Mouse (Mus musculus) lung, embryonic 15.5 days (tissue): ENCODE measurements around the gene Stard10. TPM values are rescaled to one million over a fixed set of nuclear protein-coding genes. Genes with fewer than 3 reads are reported as not detected.
A peak's percentile ranks its signal among the peaks of the same experiment; 100 is the strongest.

Experiments used
- ATAC-seq: fragments of 200-750 bp; cut with Nextera tagmentation; 2 replicates; pipeline ENCODE4 v1.8.0; 2017; ENCODE audit warnings: moderate number of reproducible peaks, borderline replicate concordance; ENCODE audit not compliant: low FRiP score, low TSS enrichment; ENCODE audit errors: extremely low read depth
- H3K27ac ChIP-seq: fragments of 300-500 bp; sonication (generic); 2 replicates; pipeline ENCODE4 v1.5.1; 2015; ENCODE audit warnings: moderate library complexity, mild to moderate bottlenecking, inconsistent platforms
- H3K27me3 ChIP-seq: fragments of 300-500 bp; sonication (generic); 2 replicates; pipeline ENCODE4 v1.6.1; 2015; ENCODE audit warnings: inconsistent platforms
- H3K36me3 ChIP-seq: fragments of 300-500 bp; sonication (generic); 2 replicates; pipeline ENCODE4 v1.6.1; 2015; ENCODE audit warnings: inconsistent platforms
- H3K4me1 ChIP-seq: fragments of 300-500 bp; sonication (generic); 2 replicates; pipeline ENCODE4 v1.6.1; 2015; ENCODE audit warnings: inconsistent platforms
- H3K4me2 ChIP-seq: fragments of 300-500 bp; sonication (generic); 2 replicates; pipeline ENCODE4 v1.6.1; 2015; ENCODE audit warnings: inconsistent platforms, mild to moderate bottlenecking, moderate library complexity
- H3K4me3 ChIP-seq: fragments of 300-500 bp; sonication (generic); 2 replicates; pipeline ENCODE4 v1.5.1; 2015; ENCODE audit warnings: mild to moderate bottlenecking, inconsistent platforms
- H3K9ac ChIP-seq: fragments of 300-500 bp; sonication (generic); 2 replicates; pipeline ENCODE4 v1.6.1; 2015; ENCODE audit warnings: inconsistent platforms
- H3K9me3 ChIP-seq: fragments of 300-500 bp; sonication (generic); 2 replicates; pipeline ENCODE4 v1.6.1; 2016; ENCODE audit warnings: inconsistent platforms
- WGBS: fragments of 180-500 bp; shearing (Covaris S2); methylation state at CpG from one replicate; pipeline ENCODE4 v1.1.7; 2015; 5-methylcytosine and 5-hydroxymethylcytosine counted together
- polyA plus RNA-seq: library from polyadenylated mRNA; unstranded; fragments of >200 nt; fragmentation: Nextera tagmentation; extraction: Ambion mirVana; gene quantifications from 2 replicates; pipeline ENCODE4 v1.2.1, GENCODE M21; 2015

Gene Stard10
- polyA plus RNA-seq, 1 experiment from 2014 or later: 45.9 TPM

DNA sequence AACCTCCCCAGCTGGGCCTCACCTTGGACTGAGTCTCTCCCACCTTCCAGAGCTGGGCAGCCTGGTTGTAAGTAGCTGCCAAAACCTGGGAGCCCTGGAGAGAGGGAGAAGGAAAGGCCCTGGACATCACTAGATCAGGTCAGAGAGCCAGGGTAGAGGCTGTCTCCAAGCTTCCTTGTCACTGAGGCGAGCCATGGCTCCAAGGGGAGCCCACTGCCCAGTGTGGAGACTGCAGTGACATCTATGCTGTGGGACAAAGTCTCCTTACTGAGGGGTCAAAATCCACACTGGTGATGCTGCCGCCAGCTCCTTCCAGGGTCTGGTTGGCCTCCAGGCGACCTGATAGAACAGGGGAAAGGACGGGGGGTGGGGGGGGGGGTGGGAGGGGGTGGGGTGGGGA is 24.8 kb upstream of the Stard10 start:
- H3K4me3 ChIP-seq: no peak overlapping the region
- 76% methylated on average over 4 of the region's 4 CpGs for WGBS
- no peak overlapping the region for H3K27ac ChIP-seq
- H3K36me3 ChIP-seq: peaks cover 9% of the 10 kb centered on the region; the same call in 1 of the 2 replicates
- H3K4me2 ChIP-seq: no peak overlapping the region
- H3K9ac ChIP-seq: no peak overlapping the region
- peaks cover 12% of the 10 kb centered on the region for H3K4me1 ChIP-seq
- no peaks in the 10 kb centered on the region for H3K9me3 ChIP-seq
- ATAC-seq: no peak
- H3K27me3 ChIP-seq: 0 out of 2 replicates have a peak, but pooled peaks cover 3% of the 10 kb centered on the region

GRCm38 (mm10) chr7:101292696-101293095 is 24.2 kb upstream of the Stard10 start:
- Histone ChIP-seq H3K9me3 (no peaks in the 10 kb centered on the region), H3K4me1 (peaks cover 14% of the 10 kb centered on the region), H3K27ac (no peak overlapping the region), H3K36me3 (peaks cover 9% of the 10 kb centered on the region; the same call in 1 of the 2 replicates), H3K27me3 (peaks cover 6% of the 10 kb centered on the region; the same call in 1 of the 2 replicates), H3K9ac (no peak overlapping the region), H3K4me3 (no peak overlapping the region), H3K4me2 (no peak overlapping the region)
- 84% methylated on average over 1 of the region's 1 CpGs for WGBS
- ATAC-seq: no peak

GRCm38 (mm10) chr7:101293138-101293537 is 23.7 kb upstream of the Stard10 start:
- Histone ChIP-seq H3K9ac (no peak overlapping the region), H3K4me2 (no peak overlapping the region), H3K27me3 (peaks cover 10% of the 10 kb centered on the region; the same call in 1 of the 2 replicates), H3K4me1 (peaks cover 14% of the 10 kb centered on the region), H3K4me3 (no peak overlapping the region), H3K27ac (no peak overlapping the region), H3K36me3 (peaks cover 9% of the 10 kb centered on the region; the same call in 1 of the 2 replicates), H3K9me3 (no peaks in the 10 kb centered on the region)
- ATAC-seq: no peak; the same call in 1 of the 2 replicates
- 42% methylated on average over 4 of the region's 4 CpGs for WGBS

DNA sequence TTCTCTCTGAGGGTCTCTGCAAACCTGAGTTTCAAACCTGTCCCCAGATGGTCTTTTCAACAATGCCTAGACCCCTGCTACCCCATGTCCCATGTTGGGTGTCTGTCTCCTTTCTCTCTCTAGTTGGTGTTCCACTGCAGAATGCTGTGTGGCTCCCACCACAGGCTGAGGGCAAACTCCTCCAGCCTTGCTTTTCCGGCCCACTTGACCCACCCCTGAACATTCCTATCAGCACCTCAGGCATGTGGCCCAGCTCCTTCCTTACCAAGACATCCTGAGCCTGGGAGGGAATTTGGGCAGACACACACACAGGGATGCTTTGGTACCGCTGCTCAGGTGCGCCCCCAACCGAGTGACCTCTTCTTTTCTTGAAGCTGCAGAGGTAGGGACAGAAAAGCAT is 23.3 kb upstream of the Stard10 start:
- no peaks in the 10 kb centered on the region for H3K9me3 ChIP-seq
- no peak overlapping the region for H3K9ac ChIP-seq

DNA sequence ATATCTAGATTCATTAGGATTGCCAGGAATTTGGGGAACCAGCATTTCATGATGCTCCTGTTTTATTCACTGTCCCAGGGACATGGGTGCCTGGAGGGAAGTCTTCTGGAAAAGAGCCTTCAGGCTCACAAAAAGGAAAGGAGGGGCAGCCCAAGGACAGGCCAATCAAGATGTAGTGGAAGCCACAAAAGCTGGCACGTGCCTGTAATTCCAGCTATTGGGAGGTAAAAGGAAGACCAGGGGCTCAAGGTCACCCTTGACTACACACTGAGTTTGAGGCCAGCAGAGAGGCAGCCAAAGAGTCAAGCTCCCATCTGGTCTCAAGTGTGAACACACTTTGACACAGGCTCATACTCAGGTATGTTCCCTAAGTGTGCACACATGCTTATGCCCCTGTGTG is 21.4 kb upstream of the Stard10 start:
- 76% methylated on average over 1 of the region's 1 CpGs for WGBS
- no peak overlapping the region for H3K27ac ChIP-seq
- peaks cover 17% of the 10 kb centered on the region; the same call in 1 of the 2 replicates for H3K27me3 ChIP-seq
- no peak overlapping the region for H3K4me2 ChIP-seq
- H3K36me3 ChIP-seq: peaks cover 2% of the 10 kb centered on the region; the same call in 1 of the 2 replicates
- no peaks in the 10 kb centered on the region for H3K9me3 ChIP-seq
- H3K4me3 ChIP-seq: no peak overlapping the region
- H3K9ac ChIP-seq: no peak overlapping the region
- ATAC-seq: no peak
- peaks cover 19% of the 10 kb centered on the region for H3K4me1 ChIP-seq

More for the DNA sequence above, 23.3 kb upstream of the Stard10 start:
- ATAC-seq: no peak
- Histone ChIP-seq H3K4me1 (peaks cover 14% of the 10 kb centered on the region), H3K4me2 (no peak overlapping the region), H3K27ac (no peak overlapping the region), H3K36me3 (peaks cover 9% of the 10 kb centered on the region; the same call in 1 of the 2 replicates), H3K27me3 (peaks cover 10% of the 10 kb centered on the region; the same call in 1 of the 2 replicates), H3K4me3 (no peak overlapping the region)
- 42% methylated on average over 4 of the region's 4 CpGs for WGBS

- peak overlapping the region; percentile 22 for H3K4me3 ChIP-seq
- peaks cover 26% of the 10 kb centered on the region for H3K4me1 ChIP-seq
- H3K4me2 ChIP-seq: peak overlapping the region; percentile 61
- peaks cover 18% of the 10 kb centered on the region; the same call in 1 of the 2 replicates for H3K27me3 ChIP-seq
- no peaks in the 10 kb centered on the region for H3K36me3 ChIP-seq
- H3K9ac ChIP-seq: peak overlapping the region; percentile 33
- no peak overlapping the region for H3K27ac ChIP-seq
- peak; percentile 69 for ATAC-seq
- WGBS: 10% methylated on average over 35 of the region's 35 CpGs
- no peaks in the 10 kb centered on the region for H3K9me3 ChIP-seq
Observed at GRCm38 (mm10) chr7:101296252-101297022, 20.4 kb upstream of the Stard10 start.

GRCm38 (mm10) chr7:101297023-101297405 is 19.9 kb upstream of the Stard10 start:
- ATAC-seq: no peak
- Histone ChIP-seq H3K4me2 (peak overlapping the region; percentile 61), H3K27ac (no peak overlapping the region)

GRCm38 (mm10) chr7:101298375-101298774 is 18.5 kb upstream of the Stard10 start:
- H3K9ac ChIP-seq: no peak overlapping the region
- no peak overlapping the region for H3K27ac ChIP-seq
- H3K27me3 ChIP-seq: peaks cover 18% of the 10 kb centered on the region; the same call in 1 of the 2 replicates
- no peaks in the 10 kb centered on the region for H3K36me3 ChIP-seq
- peaks cover 33% of the 10 kb centered on the region for H3K4me1 ChIP-seq
- H3K4me3 ChIP-seq: no peak overlapping the region
- no peaks in the 10 kb centered on the region for H3K9me3 ChIP-seq
- WGBS: 70% methylated on average over 3 of the region's 3 CpGs
- H3K4me2 ChIP-seq: no peak overlapping the region
- no peak for ATAC-seq

More at GRCm38 (mm10) chr7:101297023-101297405, 19.9 kb upstream of the Stard10 start:
- WGBS: 21% methylated on average over 8 of the region's 8 CpGs
- Histone ChIP-seq H3K9me3 (no peaks in the 10 kb centered on the region), H3K4me1 (peaks cover 26% of the 10 kb centered on the region), H3K9ac (peak overlapping the region; percentile 33), H3K36me3 (no peaks in the 10 kb centered on the region), H3K27me3 (peaks cover 18% of the 10 kb centered on the region; the same call in 1 of the 2 replicates), H3K4me3 (peak overlapping the region; percentile 22)

DNA sequence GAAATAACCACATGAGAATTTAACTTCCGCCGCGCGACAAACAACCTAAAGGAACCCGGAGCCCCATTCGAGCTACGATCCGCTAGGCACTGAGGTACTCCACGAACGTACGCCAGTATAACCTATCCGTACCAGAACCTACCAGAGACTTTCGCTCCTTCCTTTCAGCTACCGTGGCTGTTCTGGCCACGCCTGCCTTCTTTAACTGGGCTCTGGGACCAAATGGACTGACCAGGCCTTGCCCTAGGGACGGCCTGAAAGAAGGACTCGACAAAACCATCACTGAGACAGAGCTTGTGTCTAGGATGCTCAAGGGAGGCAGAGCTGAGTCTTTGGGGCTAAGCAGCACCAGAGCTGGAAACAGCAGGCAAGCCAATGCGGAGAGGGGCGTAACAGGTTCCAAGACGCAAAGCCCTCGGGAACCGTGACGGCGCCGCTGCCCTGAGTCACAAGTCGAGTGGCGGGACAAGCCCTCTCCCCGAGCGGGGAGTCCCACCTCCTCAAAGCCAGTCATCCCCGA is 15.5 kb upstream of the Stard10 start:
- peak overlapping the region; percentile 53 for H3K9ac ChIP-seq
- no peaks in the 10 kb centered on the region for H3K9me3 ChIP-seq
- under 1% methylated on average over 30 of the region's 30 CpGs for WGBS
- no peaks in the 10 kb centered on the region for H3K36me3 ChIP-seq
- no peak; the same call in 1 of the 2 replicates for ATAC-seq
- peaks cover 18% of the 10 kb centered on the region; the same call in 1 of the 2 replicates for H3K27me3 ChIP-seq
- peak overlapping the region; percentile 62 for H3K27ac ChIP-seq
- H3K4me1 ChIP-seq: peaks cover 28% of the 10 kb centered on the region
- peak overlapping the region; percentile 90 for H3K4me2 ChIP-seq
- H3K4me3 ChIP-seq: peak overlapping the region; percentile 64

- peak within 1 kb of the TSS; percentile 64 for H3K4me3 ChIP-seq
- H3K9ac ChIP-seq: peak within 1 kb of the TSS; percentile 53
- H3K4me1 ChIP-seq: peaks cover 22% of the 10 kb centered on the region
- no peaks in the 10 kb centered on the region for H3K36me3 ChIP-seq
- H3K27ac ChIP-seq: peak within 1 kb of the TSS; percentile 62
- H3K9me3 ChIP-seq: no peaks in the 10 kb centered on the region
- ATAC-seq: peak; percentile 94
- under 1% methylated on average over 39 of the region's 39 CpGs for WGBS
- peaks cover 16% of the 10 kb centered on the region; the same call in 1 of the 2 replicates for H3K27me3 ChIP-seq
- H3K4me2 ChIP-seq: peak within 1 kb of the TSS; percentile 90
Observed at GRCm38 (mm10) chr7:101301881-101302456, 14.9 kb upstream of the Stard10 start, which contains the start of gene Atg16l2. Atg16l2 (minus strand) TSS chr7:101302251.

DNA sequence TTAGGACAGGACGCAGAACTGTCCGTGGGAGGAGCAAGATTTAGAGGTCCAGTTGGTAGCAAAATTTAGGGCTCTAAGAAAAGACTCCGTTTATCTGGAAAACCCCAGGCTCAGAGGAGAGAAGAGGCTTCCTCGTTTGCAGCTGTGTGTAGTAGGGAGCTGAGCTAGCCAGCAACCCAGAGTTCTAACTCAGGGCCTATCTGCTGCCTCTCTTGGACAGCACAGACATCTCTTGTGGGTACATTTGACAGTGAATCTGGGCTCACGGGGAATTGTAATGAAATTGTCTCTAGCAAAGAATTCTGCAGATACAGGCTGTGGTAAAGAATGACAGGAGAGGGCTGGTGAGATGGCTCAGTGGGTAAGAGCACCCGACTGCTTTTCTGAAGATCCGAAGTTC is 14.2 kb upstream of the Stard10 start:
- 30% methylated on average over 7 of the region's 7 CpGs for WGBS
- Histone ChIP-seq H3K9me3 (no peaks in the 10 kb centered on the region), H3K27me3 (peaks cover 12% of the 10 kb centered on the region; the same call in 1 of the 2 replicates), H3K27ac (peak overlapping the region; percentile 62; the same call in 1 of the 2 replicates), H3K4me2 (peak overlapping the region; percentile 90), H3K4me3 (peak overlapping the region; percentile 64), H3K36me3 (no peaks in the 10 kb centered on the region), H3K9ac (no peak overlapping the region), H3K4me1 (peaks cover 19% of the 10 kb centered on the region)
- no peak for ATAC-seq
